Mouse (Mus musculus): ENCODE measurements at regions not wholly inside any gene's neighbourhood (a gene's known extent, or its start where the extent isn't known, plus 50 kb on each side); places are given as distances from the start of the nearest gene placed in this dataset.
A peak's percentile ranks its signal among the peaks of the same experiment; 100 is the strongest.

GRCm38 (mm10) chr3:19368998-19369397 is 259.5 kb downstream of the 1700064H15Rik start:
- peak; percentile 65 for DNase-seq (ENCODE audit: low read depth, low spot score)

- DNase-seq (ENCODE audit: low read depth, low spot score): no peak
Observed at GRCm38 (mm10) chr3:19367761-19368160, 260.7 kb downstream of the 1700064H15Rik start.
